Mouse (Mus musculus): ENCODE data around the gene Runx2.

GRCm38 (mm10) chr17:44577791-44578190, 236.8 kb downstream of the Runx2 start:
- TF ChIP-seq CTCF (IDR thresholded peaks at IDR 0.05; ENCODE audit: control insufficient read depth, insufficient read depth, low read length) (no peak), POLR2A (IDR thresholded peaks at IDR 0.05; ENCODE audit: borderline replicate concordance, control insufficient read depth, low read depth, low read length) (no peak)
